Mouse (Mus musculus) stomach, postnatal 0 days (tissue): ENCODE data around the gene Ptpa. TPM values are rescaled to one million over a fixed set of nuclear protein-coding genes. Genes with fewer than 3 reads are reported as not detected.
"Not testable (repeated sequence)": the region's sequence is repeated elsewhere in the genome, so short reads cannot be mapped to it uniquely, and the experiment has no call there.

Experiments used
- ATAC-seq: fragments of 200-750 bp; cut with Nextera tagmentation; 2 replicates; pipeline ENCODE4 v1.8.0; 2017; ENCODE audit not compliant: low FRiP score, low TSS enrichment
- DNase-seq: peaks from one replicate; pipeline ENCODE4 v3.0.0-alpha.2; 2016; ENCODE audit warnings: low spot score
- H3K27ac ChIP-seq: fragments of 300-500 bp; sonication (generic); replicated peaks from 2 replicates; pipeline ENCODE4 v1.5.1; 2014; ENCODE audit warnings: mild to moderate bottlenecking, control low read depth
- H3K27me3 ChIP-seq: fragments of 300-500 bp; sonication (generic); 2 replicates; pipeline ENCODE4 v1.6.1; 2014; ENCODE audit warnings: low read length; ENCODE audit not compliant: control insufficient read depth, insufficient read depth
- H3K36me3 ChIP-seq: fragments of 300-500 bp; sonication (generic); 2 replicates; pipeline ENCODE4 v1.6.1; 2014; ENCODE audit warnings: low read length, mixed read lengths; ENCODE audit not compliant: control insufficient read depth, insufficient read depth
- H3K4me1 ChIP-seq: fragments of 300-500 bp; sonication (generic); replicated peaks from 2 replicates; pipeline ENCODE4 v1.6.1; 2014; ENCODE audit warnings: antibody characterized with exemption; ENCODE audit not compliant: control insufficient read depth, insufficient read depth
- H3K4me2 ChIP-seq: fragments of 300-500 bp; sonication (generic); replicated peaks from 2 replicates; pipeline ENCODE4 v1.6.1; 2014; ENCODE audit warnings: low read depth, mild to moderate bottlenecking, control low read depth, moderate library complexity
- H3K4me3 ChIP-seq: fragments of 300-500 bp; sonication (generic); 2 replicates; pipeline ENCODE4 v1.5.1; 2014; ENCODE audit warnings: low read depth, low read length, control low read depth
- H3K9ac ChIP-seq: fragments of 300-500 bp; sonication (generic); 2 replicates; pipeline ENCODE4 v1.6.1; 2014; ENCODE audit warnings: mild to moderate bottlenecking, low read length, control low read depth, mixed read lengths
- H3K9me3 ChIP-seq: fragments of 300-500 bp; sonication (generic); 2 replicates; pipeline ENCODE4 v1.6.1; 2016; ENCODE audit warnings: low read length; ENCODE audit not compliant: control insufficient read depth
- CTCF ChIP-seq: IDR thresholded peaks from 2 replicates; pipeline ENCODE4 v1.5.1; 2016; ENCODE audit warnings: antibody characterized with exemption, low read depth, mild to moderate bottlenecking, moderate library complexity
- EP300 ChIP-seq: optimal IDR thresholded peaks from 2 replicates; pipeline ENCODE3; 2016; ENCODE audit warnings: antibody characterized with exemption
- WGBS: fragments of 180-500 bp; shearing (Covaris S2); extraction: QIAGEN DNeasy Blood & Tissue Kit; methylation state at CpG from one replicate; pipeline ENCODE4 v1.1.7; 2014; 5-methylcytosine and 5-hydroxymethylcytosine counted together
- polyA plus RNA-seq: library from polyadenylated mRNA; unstranded; fragments of >200 nt; fragmentation: Nextera tagmentation; extraction: Ambion mirVana; gene quantifications from 2 replicates; pipeline ENCODE4 v1.2.1, GENCODE M21; 2015

The Ptpa gene
- polyA plus RNA-seq, 1 experiment from 2014 or later, result 76.6 TPM

GRCm38 (mm10) chr2:30413038-30413973, 2.5 kb upstream of the Ptpa start:
- H3K9me3 ChIP-seq, result no peaks in the 10 kb centered on the region
- H3K27ac ChIP-seq, result no peak overlapping the region
- TF ChIP-seq CTCF (0 out of 2 replicates have a peak, but pooled peaks have one; percentile 16), EP300 (no peak)
- whole genome bisulfite sequencing, result 84% methylated on average over 13 of the region's 16 CpGs
- no peak overlapping the region for H3K4me2 ChIP-seq
- ATAC-seq (no peak), DNase-seq (no peak)
- H3K4me1 ChIP-seq, result no peaks in the 10 kb centered on the region
- H3K27me3 ChIP-seq, result no peaks in the 10 kb centered on the region
- H3K9ac ChIP-seq, result no peak overlapping the region
- peaks cover 2% of the 10 kb centered on the region; the same call in 1 of the 2 replicates for H3K36me3 ChIP-seq
- no peak overlapping the region for H3K4me3 ChIP-seq

GRCm38 (mm10) chr2:30414101-30414500, 1.7 kb upstream of the Ptpa start:
- Histone ChIP-seq H3K9ac (no peak overlapping the region), H3K36me3 (peaks cover 2% of the 10 kb centered on the region; the same call in 1 of the 2 replicates), H3K4me1 (no peaks in the 10 kb centered on the region; the same call in 1 of the 2 replicates), H3K27ac (no peak overlapping the region), H3K4me3 (no peak overlapping the region), H3K27me3 (no peaks in the 10 kb centered on the region), H3K4me2 (no peak overlapping the region), H3K9me3 (no peaks in the 10 kb centered on the region)
- no peak for ATAC-seq
- WGBS, result 67% methylated on average over 4 of the region's 4 CpGs
- DNase-seq, result no peak
- TF ChIP-seq CTCF (no peak), EP300 (no peak)

- peak overlapping the region; percentile 94; the same call in 1 of the 2 replicates for H3K27ac ChIP-seq
- H3K9ac ChIP-seq, result peak overlapping the region; percentile 90
- TF ChIP-seq CTCF, result no peak
- TF ChIP-seq EP300, result no peak
- H3K36me3 ChIP-seq, result peaks cover 2% of the 10 kb centered on the region; the same call in 1 of the 2 replicates
- ATAC-seq, result no peak
- no peaks in the 10 kb centered on the region for H3K9me3 ChIP-seq
- no peaks in the 10 kb centered on the region for H3K27me3 ChIP-seq
- 54% methylated on average over 5 of the region's 5 CpGs for whole genome bisulfite sequencing
- H3K4me2 ChIP-seq, result peak overlapping the region; percentile 79
- no peaks in the 10 kb centered on the region; the same call in 1 of the 2 replicates for H3K4me1 ChIP-seq
- H3K4me3 ChIP-seq, result peak overlapping the region; percentile 95
- no peak for DNase-seq
Measured at GRCm38 (mm10) chr2:30414681-30415080, 1.2 kb upstream of the Ptpa start.

- no peak for TF ChIP-seq CTCF
- TF ChIP-seq EP300, result no peak
- H3K4me3 ChIP-seq, result peak within 1 kb of the TSS; percentile 95
- ATAC-seq (peak; percentile 91), DNase-seq (peak; percentile 94)
- peak within 1 kb of the TSS; percentile 79 for H3K4me2 ChIP-seq
- H3K9ac ChIP-seq, result peak within 1 kb of the TSS; percentile 90
- WGBS, result under 1% methylated on average over 51 of the region's 58 CpGs
- H3K36me3 ChIP-seq, result peaks cover 2% of the 10 kb centered on the region; the same call in 1 of the 2 replicates
- no peaks in the 10 kb centered on the region for H3K27me3 ChIP-seq
- no peaks in the 10 kb centered on the region; the same call in 1 of the 2 replicates for H3K4me1 ChIP-seq
- H3K27ac ChIP-seq, result peak within 1 kb of the TSS; percentile 94
- no peaks in the 10 kb centered on the region for H3K9me3 ChIP-seq
Measured at GRCm38 (mm10) chr2:30415157-30415935, 493 bp upstream of the Ptpa start, which contains the start of gene Crat. Crat (minus strand) TSS chr2:30415813.

GRCm38 (mm10) chr2:30416649-30416965, 768 bp downstream of the Ptpa start:
- no peaks in the 10 kb centered on the region; the same call in 1 of the 2 replicates for H3K4me1 ChIP-seq
- H3K27ac ChIP-seq, result peak overlapping the region; percentile 94
- ATAC-seq, result no peak
- 0% methylated on average over 6 of the region's 7 CpGs for WGBS
- H3K27me3 ChIP-seq, result no peaks in the 10 kb centered on the region
- peaks cover 2% of the 10 kb centered on the region; the same call in 1 of the 2 replicates for H3K36me3 ChIP-seq
- no peaks in the 10 kb centered on the region for H3K9me3 ChIP-seq
- TF ChIP-seq EP300 (no peak), CTCF (no peak)
- H3K4me3 ChIP-seq, result peak overlapping the region; percentile 95
- no peak for DNase-seq
- peak overlapping the region; percentile 90 for H3K9ac ChIP-seq
- H3K4me2 ChIP-seq, result peak overlapping the region; percentile 79

GRCm38 (mm10) chr2:30417154-30417553, 1.3 kb downstream of the Ptpa start:
- 64% methylated on average over 6 of the region's 6 CpGs for WGBS
- not testable (repeated sequence) for H3K4me3 ChIP-seq, H3K9me3 ChIP-seq, ATAC-seq, H3K4me2 ChIP-seq, DNase-seq, H3K4me1 ChIP-seq, H3K9ac ChIP-seq, H3K27ac ChIP-seq, H3K36me3 ChIP-seq, H3K27me3 ChIP-seq
